Mouse (Mus musculus) CH12.LX (cell line): ENCODE data around the gene Aagab.

Experiments
- CHD1 ChIP-seq: IDR thresholded peaks from 2 replicates; pipeline ENCODE4 v1.6.1; 2012; ENCODE audit warnings: low read depth, low read length, improper control_type of control experiment, inconsistent platforms
- EP300 ChIP-seq: IDR thresholded peaks from 2 replicates; pipeline ENCODE4 v1.6.1; 2011; ENCODE audit warnings: low read length, improper control_type of control experiment

GRCm38 (mm10) chr9:63623895-63624569 is 21.6 kb downstream of the Aagab start:
- no peak for TF ChIP-seq CHD1
- TF ChIP-seq EP300: no peak
